ENCODE assay signal across 8 mouse cellular contexts in the genomic region with DNA sequence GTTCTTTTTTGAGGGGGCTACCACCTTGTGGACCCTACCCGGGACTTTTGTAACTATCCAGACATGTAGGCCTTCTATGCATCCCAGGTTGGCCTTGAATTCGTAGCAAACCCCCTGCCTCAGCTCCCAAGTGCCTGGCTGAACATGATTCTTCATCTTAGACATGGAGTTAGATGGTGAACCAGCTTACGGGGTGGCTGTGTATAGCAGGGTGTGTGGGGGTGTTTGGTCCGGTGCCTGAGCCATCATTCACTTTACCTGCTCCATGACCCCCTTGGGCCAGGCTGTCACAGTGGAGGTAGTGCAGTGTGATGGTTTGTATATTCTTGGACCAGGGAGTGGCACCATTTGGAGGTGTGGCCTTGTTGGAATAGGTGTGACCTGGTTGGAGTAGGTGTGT. TPM values are rescaled to one million over a fixed set of nuclear protein-coding genes. Genes with fewer than 3 reads are reported as not detected.
DNase-seq lines count a peak whose midpoint lies in the region; ATAC-seq lines count a peak whose summit lies in the region.

No protein-coding gene starts in this region.

- H3K27me3 ChIP-seq in heart, embryonic 10.5 days (ENCODE audit: insufficient read depth, poor library complexity, severe bottlenecking), result peaks cover 12% of the 10 kb centered on the region; the same call in 1 of the 2 replicates
- H3K27me3 ChIP-seq in lung, embryonic 16.5 days (ENCODE audit: control insufficient read depth, insufficient read depth, low read depth, low read length), result no peaks in the 10 kb centered on the region
- peaks cover 40% of the 10 kb centered on the region for H3K27me3 ChIP-seq in limb, embryonic 10.5 days (ENCODE audit: low read depth, poor library complexity, severe bottlenecking)
- no peaks in the 10 kb centered on the region for H3K27me3 ChIP-seq in stomach, embryonic 16.5 days (ENCODE audit: control insufficient read depth, insufficient read depth, low read length)

- H3K9me3 ChIP-seq in heart, embryonic 10.5 days, result no peaks in the 10 kb centered on the region
- H3K9me3 ChIP-seq in lung, embryonic 16.5 days (ENCODE audit: control insufficient read depth, low read length), result no peaks in the 10 kb centered on the region
- no peaks in the 10 kb centered on the region for H3K9me3 ChIP-seq in limb, embryonic 10.5 days (replicated peaks)
- no peaks in the 10 kb centered on the region for H3K9me3 ChIP-seq in stomach, embryonic 16.5 days (replicated peaks; ENCODE audit: control insufficient read depth, low read length)

- intact Hi-C loops in heart, postnatal 25 days (cut with DNase I), result no loop called here

- peak overlapping the region; percentile 83 for H3K27ac ChIP-seq in heart, embryonic 10.5 days
- H3K27ac ChIP-seq in lung, embryonic 16.5 days (ENCODE audit: low read length), result peak overlapping the region; percentile 74
- peak overlapping the region; percentile 72 for H3K27ac ChIP-seq in limb, embryonic 10.5 days
- H3K27ac ChIP-seq in stomach, embryonic 16.5 days (ENCODE audit: low read length), result peak overlapping the region; percentile 86

- ATAC-seq in lung, embryonic 16.5 days (ENCODE audit: low read depth), result no peak
- no peak for ATAC-seq in stomach, embryonic 16.5 days (ENCODE audit: insufficient read depth, low FRiP score)
- no peak for ATAC-seq in frontal cortex, adult (ENCODE audit: low TSS enrichment)

- no peak overlapping the region for H3K4me3 ChIP-seq in heart, embryonic 10.5 days
- no peak overlapping the region for H3K4me3 ChIP-seq in lung, embryonic 16.5 days (ENCODE audit: low read length)
- H3K4me3 ChIP-seq in limb, embryonic 10.5 days, result peak overlapping the region; percentile 45; the same call in 1 of the 2 replicates
- peak overlapping the region; percentile 35; the same call in 1 of the 2 replicates for H3K4me3 ChIP-seq in stomach, embryonic 16.5 days (replicated peaks; ENCODE audit: low read length)

- 61% methylated on average over 4 of the region's 4 CpGs for WGBS in heart, embryonic 10.5 days
- WGBS in lung, embryonic 16.5 days, result 70% methylated on average over 4 of the region's 4 CpGs
- 72% methylated on average over 4 of the region's 4 CpGs for WGBS in limb, embryonic 10.5 days
- WGBS in stomach, embryonic 16.5 days, result 47% methylated on average over 4 of the region's 4 CpGs

- no peak overlapping the region; the same call in 1 of the 2 replicates for H3K9ac ChIP-seq in lung, embryonic 16.5 days (ENCODE audit: low read length)
- H3K9ac ChIP-seq in stomach, embryonic 16.5 days (ENCODE audit: low read length), result peak overlapping the region; percentile 57

- H3K36me3 ChIP-seq in heart, embryonic 10.5 days, result no peaks in the 10 kb centered on the region
- H3K36me3 ChIP-seq in lung, embryonic 16.5 days (ENCODE audit: control insufficient read depth, insufficient read depth, low read length), result no peaks in the 10 kb centered on the region
- H3K36me3 ChIP-seq in limb, embryonic 10.5 days, result no peaks in the 10 kb centered on the region
- no peaks in the 10 kb centered on the region for H3K36me3 ChIP-seq in stomach, embryonic 16.5 days (ENCODE audit: control insufficient read depth, insufficient read depth, low read length)

- peaks cover 54% of the 10 kb centered on the region for H3K4me1 ChIP-seq in heart, embryonic 10.5 days
- peaks cover 15% of the 10 kb centered on the region for H3K4me1 ChIP-seq in lung, embryonic 16.5 days (replicated peaks; ENCODE audit: control insufficient read depth, insufficient read depth, low read length)
- peaks cover 47% of the 10 kb centered on the region for H3K4me1 ChIP-seq in limb, embryonic 10.5 days
- H3K4me1 ChIP-seq in stomach, embryonic 16.5 days (ENCODE audit: control insufficient read depth, insufficient read depth, low read length), result peaks cover 32% of the 10 kb centered on the region

- DNase-seq in heart, embryonic 10.5 days (ENCODE audit: low spot score), result no peak
- DNase-seq in heart, postnatal 25 days (ENCODE audit: low spot score), result no peak
- no peak for DNase-seq in lung, postnatal 36 days
- DNase-seq in limb, embryonic 10.5 days (ENCODE audit: low spot score), result no peak
- no peak for DNase-seq in MN1 (ENCODE audit: low spot score)

- no peak overlapping the region for H3K4me2 ChIP-seq in lung, embryonic 16.5 days (ENCODE audit: low read depth, low read length)
- H3K4me2 ChIP-seq in stomach, embryonic 16.5 days (ENCODE audit: low read depth, low read length), result peak overlapping the region; percentile 52

RNA-seq across cellular contexts. Expression of a gene that starts 23.9 kb away (rescaled TPM):
- 34.1 and 45.1 TPM in 2 replicates for polyA plus RNA-seq in heart, embryonic 10.5 days (2016; fragmentation: Nextera tagmentation; extraction: Ambion mirVana)
- 1 to 10 TPM; 9.2 to 9.7 TPM for total RNA-seq in heart, postnatal 25 days (2021)
- 31.1 and 36.1 TPM in 2 replicates for polyA plus RNA-seq in lung, embryonic 16.5 days (2015; fragmentation: Nextera tagmentation; extraction: Ambion mirVana)
- polyA plus RNA-seq in limb, embryonic 10.5 days (2016; fragmentation: Nextera tagmentation; extraction: Ambion mirVana), result 50.6 and 55.2 TPM in 2 replicates
- 56.3 and 60.1 TPM in 2 replicates for polyA plus RNA-seq in stomach, embryonic 16.5 days (2015; fragmentation: Nextera tagmentation; extraction: Ambion mirVana)

RNA-seq across cellular contexts. Expression of a gene that starts 24.1 kb away (rescaled TPM):
- polyA plus RNA-seq in heart, embryonic 10.5 days (2016; fragmentation: Nextera tagmentation; extraction: Ambion mirVana), result 28.5 and 34.5 TPM in 2 replicates
- 10 to 100 TPM; 15.8 to 17.0 TPM for total RNA-seq in heart, postnatal 25 days (2021)
- 29.8 and 31.7 TPM in 2 replicates for polyA plus RNA-seq in lung, embryonic 16.5 days (2015; fragmentation: Nextera tagmentation; extraction: Ambion mirVana)
- 29.3 and 34.7 TPM in 2 replicates for polyA plus RNA-seq in limb, embryonic 10.5 days (2016; fragmentation: Nextera tagmentation; extraction: Ambion mirVana)
- 30.6 and 31.3 TPM in 2 replicates for polyA plus RNA-seq in stomach, embryonic 16.5 days (2015; fragmentation: Nextera tagmentation; extraction: Ambion mirVana)

Comparison
In these comparisons a context has a peak if more than half of its experiments do, and no peak if none do; other contexts are left out.
1. H3K4me3 ChIP-seq: peak in limb, embryonic 10.5 days (single experiment) and stomach, embryonic 16.5 days (single experiment); none in heart, embryonic 10.5 days (single experiment) and lung, embryonic 16.5 days (single experiment).
2. Peak in every context shown above with its lines, with median percentiles within 50 percentile points of each other: H3K27ac ChIP-seq.